Mouse (Mus musculus): ENCODE measurements around the gene 1700001C02Rik.

DNA sequence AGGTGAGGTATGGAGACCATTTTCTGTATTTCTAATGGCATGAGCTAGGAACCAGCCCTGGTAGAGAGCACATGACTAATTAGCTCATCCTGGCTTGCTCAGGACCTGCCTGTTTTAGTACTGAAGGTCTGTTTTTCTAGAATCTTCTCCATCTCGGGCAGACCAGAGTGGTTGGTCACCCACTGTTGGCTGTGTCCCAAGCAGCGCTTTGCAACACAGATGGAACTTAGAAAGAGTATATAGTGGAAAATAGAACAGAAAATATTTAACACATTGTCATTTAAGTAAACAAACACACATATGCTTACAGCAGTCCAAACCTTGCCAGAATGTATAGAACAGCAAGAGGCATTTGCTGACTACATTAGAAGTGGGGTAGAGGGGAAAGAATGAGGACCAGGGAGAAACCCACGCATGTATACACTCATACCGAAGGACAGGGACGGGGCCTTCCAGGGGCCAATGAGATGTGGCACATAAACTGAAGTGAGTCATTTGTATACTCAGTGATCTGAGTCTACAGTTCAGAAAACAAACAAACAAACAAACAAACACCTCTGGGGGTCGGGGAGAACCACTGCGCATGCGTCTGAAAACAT is 25.4 kb upstream of the 1700001C02Rik start:
- TF ChIP-seq POLR2A (IDR thresholded peaks at IDR 0.05; ENCODE audit: insufficient read depth, low read length) (no peak), EP300 (IDR thresholded peaks at IDR 0.05; ENCODE audit: insufficient read depth, low read depth, low read length) (no peak), CTCF (IDR thresholded peaks at IDR 0.05; ENCODE audit: low read depth, low read length) (no peak)

Data from ES-Bruce4 (cell line).